ENCODE assay signal across 8 mouse cellular contexts in the genomic region with DNA sequence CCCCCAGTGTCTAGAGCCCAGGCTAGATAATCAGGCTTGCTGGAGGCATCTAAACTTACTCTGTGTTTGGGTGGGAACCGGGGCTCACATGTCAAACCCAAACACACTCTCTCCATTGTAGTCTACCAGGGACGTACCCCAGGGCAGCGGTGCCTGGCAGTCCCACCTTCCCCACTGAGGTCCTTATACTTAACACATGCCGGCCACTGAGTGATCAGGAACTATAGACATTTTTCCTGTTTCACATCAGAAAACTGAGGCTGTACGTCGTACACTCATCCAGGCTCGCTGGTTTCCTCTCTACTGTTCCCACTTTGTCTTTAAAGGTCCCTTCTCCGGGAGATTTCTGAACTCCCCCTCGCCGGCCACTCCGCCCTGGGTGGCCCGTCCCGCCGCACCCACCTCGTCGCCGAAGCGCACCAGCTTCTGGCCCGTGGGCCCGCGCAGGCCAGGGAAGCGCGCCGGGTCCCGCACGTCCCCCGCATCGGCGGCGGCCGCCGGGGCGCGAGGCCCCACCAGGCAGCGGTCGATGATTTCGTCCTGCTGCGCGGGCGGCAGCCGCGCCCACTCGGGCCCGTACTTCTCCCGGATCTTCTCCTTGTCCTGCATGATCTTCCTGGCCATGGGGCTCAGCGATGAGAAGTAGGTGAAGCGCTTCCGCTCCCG. TPM values are rescaled to one million over a fixed set of nuclear protein-coding genes. Genes with fewer than 3 reads are reported as not detected.
DNase-seq lines count a peak whose midpoint lies in the region; ATAC-seq and TF ChIP-seq lines count a peak whose summit lies in the region.

No protein-coding gene starts in this region.

- H3K27ac ChIP-seq in heart, postnatal 0 days (ENCODE audit: low read depth) = peak overlapping the region; percentile 95
- H3K27ac ChIP-seq in liver, embryonic 16.5 days (ENCODE audit: low read length) = peak overlapping the region; percentile 67
- peak overlapping the region; percentile 93 for H3K27ac ChIP-seq in stomach, postnatal 0 days (replicated peaks)

- H3K9ac ChIP-seq in heart, postnatal 0 days (replicated peaks; ENCODE audit: low read depth, low read length) = peak overlapping the region; percentile 97
- H3K9ac ChIP-seq in liver, embryonic 16.5 days (ENCODE audit: low read depth, low read length) = peak overlapping the region; percentile 88
- peak overlapping the region; percentile 94 for H3K9ac ChIP-seq in stomach, postnatal 0 days (ENCODE audit: low read length)

- H3K27me3 ChIP-seq in heart, postnatal 0 days (ENCODE audit: control insufficient read depth, insufficient read depth, low read length) = no peaks in the 10 kb centered on the region
- H3K27me3 ChIP-seq in liver, embryonic 16.5 days (ENCODE audit: control insufficient read depth, insufficient read depth, low read depth, low read length) = no peaks in the 10 kb centered on the region
- no peaks in the 10 kb centered on the region for H3K27me3 ChIP-seq in stomach, postnatal 0 days (ENCODE audit: control insufficient read depth, insufficient read depth, low read length)

- under 1% methylated on average over 45 of the region's 49 CpGs for WGBS in heart, postnatal 0 days
- WGBS in liver, embryonic 16.5 days (ENCODE audit: insufficient replicate concordance) = under 1% methylated on average over 49 of the region's 49 CpGs
- WGBS in stomach, postnatal 0 days = under 1% methylated on average over 38 of the region's 49 CpGs

- no peak for TF ChIP-seq EP300 in heart, postnatal 0 days (IDR thresholded peaks at IDR 0.05; ENCODE audit: low read depth)
- TF ChIP-seq EP300 in stomach, postnatal 0 days (optimal IDR thresholded peaks at IDR 0.05) = no peak

- H3K4me3 ChIP-seq in heart, postnatal 0 days (ENCODE audit: low read depth, low read length) = peak overlapping the region; percentile 95
- peak overlapping the region; percentile 90 for H3K4me3 ChIP-seq in liver, embryonic 16.5 days (ENCODE audit: low read depth, low read length)
- H3K4me3 ChIP-seq in stomach, postnatal 0 days (ENCODE audit: low read depth, low read length) = peak overlapping the region; percentile 86

- peak overlapping the region; percentile 93 for H3K4me2 ChIP-seq in heart, postnatal 0 days (ENCODE audit: low read depth, low read length)
- peak overlapping the region; percentile 98 for H3K4me2 ChIP-seq in liver, embryonic 16.5 days (ENCODE audit: low read depth, low read length)
- H3K4me2 ChIP-seq in stomach, postnatal 0 days (replicated peaks; ENCODE audit: low read depth) = peak overlapping the region; percentile 77

- H3K9me3 ChIP-seq in heart, postnatal 0 days (replicated peaks; ENCODE audit: control insufficient read depth, low read length) = no peaks in the 10 kb centered on the region
- no peaks in the 10 kb centered on the region for H3K9me3 ChIP-seq in liver, embryonic 16.5 days (replicated peaks; ENCODE audit: control insufficient read depth, low read length)
- no peaks in the 10 kb centered on the region for H3K9me3 ChIP-seq in stomach, postnatal 0 days (ENCODE audit: control insufficient read depth, low read length)

- peak; percentile 38 for DNase-seq in cerebellum, adult 9-10 months
- no peak for DNase-seq in cerebellum, adult 11 months
- peak; percentile 49 for DNase-seq in A20 (ENCODE audit: low read depth, low spot score)
- peak; percentile 26 for DNase-seq in c-Kit-positive CD71-positive TER-119-positive erythroid progenitor cells, embryonic 14.5 days (ENCODE audit: low spot score)
- no peak for DNase-seq in heart, postnatal 0 days (ENCODE audit: low spot score)
- no peak for DNase-seq in stomach, postnatal 0 days (ENCODE audit: low spot score)
- DNase-seq in urinary bladder, postnatal 14 days (ENCODE audit: low spot score) = no peak

- peak; percentile 21 for ATAC-seq in heart, postnatal 0 days (ENCODE audit: insufficient read depth, low read depth)
- ATAC-seq in liver, embryonic 16.5 days (ENCODE audit: low read depth) = peak; percentile 25
- ATAC-seq in stomach, postnatal 0 days (ENCODE audit: low FRiP score, low TSS enrichment) = peak; percentile 40

- H3K36me3 ChIP-seq in heart, postnatal 0 days (replicated peaks; ENCODE audit: control insufficient read depth, insufficient read depth, low read length) = no peaks in the 10 kb centered on the region
- H3K36me3 ChIP-seq in liver, embryonic 16.5 days (ENCODE audit: control insufficient read depth, insufficient read depth) = no peaks in the 10 kb centered on the region
- no peaks in the 10 kb centered on the region for H3K36me3 ChIP-seq in stomach, postnatal 0 days (ENCODE audit: control insufficient read depth, insufficient read depth, low read length)

- no peak for TF ChIP-seq CTCF in heart, postnatal 0 days (IDR thresholded peaks at IDR 0.05; ENCODE audit: low read depth)
- no peak for TF ChIP-seq CTCF in stomach, postnatal 0 days (IDR thresholded peaks at IDR 0.05; ENCODE audit: low read depth)

- H3K4me1 ChIP-seq in heart, postnatal 0 days (ENCODE audit: control insufficient read depth, insufficient read depth) = peaks cover 44% of the 10 kb centered on the region
- peaks cover 45% of the 10 kb centered on the region for H3K4me1 ChIP-seq in liver, embryonic 16.5 days (ENCODE audit: control insufficient read depth, low read depth, low read length)
- H3K4me1 ChIP-seq in stomach, postnatal 0 days (replicated peaks; ENCODE audit: control insufficient read depth, insufficient read depth) = peaks cover 11% of the 10 kb centered on the region

RNA-seq across cellular contexts. Expression of gene 2310022B05Rik, which starts 0.6 kb away (rescaled TPM):
- total RNA-seq in heart, postnatal 0 days (2014; rRNA removed; ENCODE audit: low replicate concordance) = 144 and 164 TPM in 2 replicates
- 29.8 and 30.7 TPM in 2 replicates for polyA plus RNA-seq in heart, postnatal 0 days (2015; fragmentation: Nextera tagmentation; extraction: Ambion mirVana)
- 5.3 and 6.4 TPM in 2 replicates for polyA plus RNA-seq in liver, embryonic 16.5 days (2015; fragmentation: Nextera tagmentation; extraction: Ambion mirVana)
- 17.9 and 20.0 TPM in 2 replicates for polyA plus RNA-seq in stomach, postnatal 0 days (2015; fragmentation: Nextera tagmentation; extraction: Ambion mirVana)

RNA-seq across cellular contexts. Expression of gene Ttc13, which starts 59.2 kb away (rescaled TPM):
- 15.3 and 18.7 TPM in 2 replicates for total RNA-seq in heart, postnatal 0 days (2014; rRNA removed; ENCODE audit: low replicate concordance)
- polyA plus RNA-seq in heart, postnatal 0 days (2015; fragmentation: Nextera tagmentation; extraction: Ambion mirVana) = 13.7 and 15.7 TPM in 2 replicates
- polyA plus RNA-seq in liver, embryonic 16.5 days (2015; fragmentation: Nextera tagmentation; extraction: Ambion mirVana) = 14.2 and 14.6 TPM in 2 replicates
- polyA plus RNA-seq in stomach, postnatal 0 days (2015; fragmentation: Nextera tagmentation; extraction: Ambion mirVana) = 18.7 and 19.7 TPM in 2 replicates

RNA-seq across cellular contexts. Expression of gene Arv1, which starts 59.4 kb away (rescaled TPM):
- total RNA-seq in heart, postnatal 0 days (2014; rRNA removed; ENCODE audit: low replicate concordance) = 10.5 and 10.7 TPM in 2 replicates
- 8.9 and 11.0 TPM in 2 replicates for polyA plus RNA-seq in heart, postnatal 0 days (2015; fragmentation: Nextera tagmentation; extraction: Ambion mirVana)
- polyA plus RNA-seq in liver, embryonic 16.5 days (2015; fragmentation: Nextera tagmentation; extraction: Ambion mirVana) = 4.8 and 5.7 TPM in 2 replicates
- polyA plus RNA-seq in stomach, postnatal 0 days (2015; fragmentation: Nextera tagmentation; extraction: Ambion mirVana) = 11.0 and 11.2 TPM in 2 replicates

Comparison
In these comparisons a context has a peak if more than half of its experiments do, and no peak if none do; other contexts are left out.
1. DNase-seq: peak in cerebellum, adult 9-10 months (single experiment), A20 (single experiment) and c-Kit-positive CD71-positive TER-119-positive erythroid progenitor cells, embryonic 14.5 days (single experiment); none in cerebellum, adult 11 months (single experiment), heart, postnatal 0 days (single experiment), stomach, postnatal 0 days (single experiment) and urinary bladder, postnatal 14 days (single experiment).
2. Peak in every context shown above with its lines, with median percentiles within 50 percentile points of each other: ATAC-seq, H3K27ac ChIP-seq, H3K4me2 ChIP-seq, H3K4me3 ChIP-seq and H3K9ac ChIP-seq.